Mouse (Mus musculus) forebrain, postnatal 0 days (tissue): ENCODE measurements around the gene Gramd4. TPM values are rescaled to one million over a fixed set of nuclear protein-coding genes. Genes with fewer than 3 reads are reported as not detected.
A peak's percentile ranks its signal among the peaks of the same experiment; 100 is the strongest.
"Not testable (repeated sequence)": the region's sequence is repeated elsewhere in the genome, so short reads cannot be mapped to it uniquely, and the experiment has no call there.

ENCODE experiments used
- ATAC-seq: fragments of 200-750 bp; cut with Nextera tagmentation; 2 replicates; pipeline ENCODE4 v1.8.0; 2017; ENCODE audit warnings: mild to moderate bottlenecking, moderate library complexity
- DNase-seq: peaks from one replicate; pipeline ENCODE4 v3.0.0-alpha.2; 2015
- H3K27ac ChIP-seq: fragments of 300-500 bp; sonication (generic); 2 replicates; pipeline ENCODE4 v1.5.1; 2014; ENCODE audit warnings: low read depth, mild to moderate bottlenecking, antibody characterized with exemption, low read length, moderate library complexity, mixed read lengths
- H3K27me3 ChIP-seq: fragments of 300-500 bp; sonication (generic); 2 replicates; pipeline ENCODE4 v1.6.1; 2014; ENCODE audit warnings: mild to moderate bottlenecking, low read length, mixed read lengths; ENCODE audit not compliant: insufficient read depth
- H3K36me3 ChIP-seq: fragments of 300-500 bp; sonication (generic); 2 replicates; pipeline ENCODE4 v1.6.1; 2014; ENCODE audit warnings: mild to moderate bottlenecking, moderate library complexity; ENCODE audit not compliant: insufficient read depth
- H3K4me1 ChIP-seq: fragments of 300-500 bp; sonication (generic); 2 replicates; pipeline ENCODE4 v1.6.1; 2014; ENCODE audit warnings: antibody characterized with exemption; ENCODE audit not compliant: insufficient read depth
- H3K4me2 ChIP-seq: fragments of 300-500 bp; sonication (generic); 2 replicates; pipeline ENCODE4 v1.6.1; 2014; ENCODE audit warnings: low read depth, mild to moderate bottlenecking, moderate library complexity
- H3K4me3 ChIP-seq: fragments of 300-500 bp; sonication (generic); 2 replicates; pipeline ENCODE4 v1.5.1; 2014; ENCODE audit warnings: low read depth, low read length, mixed read lengths
- H3K9ac ChIP-seq: fragments of 300-500 bp; sonication (generic); 2 replicates; pipeline ENCODE4 v1.6.1; 2014; ENCODE audit warnings: mild to moderate bottlenecking
- H3K9me3 ChIP-seq: fragments of 300-500 bp; sonication (generic); 2 replicates; pipeline ENCODE4 v1.6.1; 2016; ENCODE audit warnings: low read length
- CTCF ChIP-seq: sonication (generic); IDR thresholded peaks from 2 replicates; pipeline ENCODE4 v1.5.1; 2016; ENCODE audit warnings: antibody characterized with exemption, control low read depth, low read depth
- WGBS: fragments of 180-500 bp; shearing (Covaris S2); extraction: QIAGEN DNeasy Blood & Tissue Kit; methylation state at CpG from one replicate; pipeline ENCODE4 v1.1.7; 2014; 5-methylcytosine and 5-hydroxymethylcytosine counted together
- polyA plus RNA-seq: library from polyadenylated mRNA; unstranded; fragments of >200 nt; fragmentation: Nextera tagmentation; extraction: Ambion mirVana; gene quantifications from 2 replicates; pipeline ENCODE4 v1.2.1, GENCODE M21; 2015
- total RNA-seq: library from RNA; depleted of rRNA; stranded (reverse); fragments of >200 nt; gene quantifications from 2 replicates; pipeline ENCODE4 v1.2.3, GENCODE M21; 2014

Gene Gramd4
- total and polyA plus RNA-seq, 2 experiments from 2014 or later, result 28.8 to 57.0 TPM

GRCm38 (mm10) chr15:86173136-86173985 is 115.9 kb downstream of the Gramd4 start:
- ATAC-seq (no peak), DNase-seq (no peak)
- no peaks in the 10 kb centered on the region for H3K27me3 ChIP-seq
- 51% methylated on average over 16 of the region's 16 CpGs for WGBS
- TF ChIP-seq CTCF, result no peak
- H3K36me3 ChIP-seq, result no peaks in the 10 kb centered on the region
- H3K4me3 ChIP-seq, result no peak overlapping the region
- no peak overlapping the region for H3K27ac ChIP-seq
- H3K4me1 ChIP-seq, result no peaks in the 10 kb centered on the region
- no peaks in the 10 kb centered on the region for H3K9me3 ChIP-seq
- no peak overlapping the region for H3K9ac ChIP-seq
- no peak overlapping the region for H3K4me2 ChIP-seq

- 81% methylated on average over 3 of the region's 3 CpGs for WGBS
Observed at GRCm38 (mm10) chr15:86175253-86176050, 118.0 kb downstream of the Gramd4 start.

DNA sequence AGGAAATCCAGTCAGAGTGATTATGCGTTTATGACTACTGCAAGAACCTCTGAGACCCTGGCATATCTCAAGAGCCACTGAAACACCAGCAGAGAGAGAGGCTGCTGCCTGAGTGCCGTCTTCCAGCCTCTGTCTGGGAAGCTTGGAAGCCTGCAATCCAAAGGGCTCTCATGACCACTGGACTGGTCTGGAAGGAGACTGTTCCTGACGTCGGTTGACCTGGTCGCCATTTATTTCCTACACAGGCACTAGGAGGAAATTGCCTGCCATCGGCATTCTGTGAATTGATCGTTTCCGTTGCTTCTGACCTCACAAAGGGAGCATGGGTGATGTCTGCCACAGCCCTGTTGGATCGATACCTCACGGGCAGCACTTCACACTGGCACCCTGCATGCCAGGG is 118.7 kb downstream of the Gramd4 start:
- Histone ChIP-seq H3K9me3 (no peaks in the 10 kb centered on the region), H3K4me1 (no peaks in the 10 kb centered on the region), H3K36me3 (no peaks in the 10 kb centered on the region), H3K27ac (no peak overlapping the region), H3K4me2 (no peak overlapping the region), H3K9ac (no peak overlapping the region), H3K27me3 (no peaks in the 10 kb centered on the region), H3K4me3 (no peak overlapping the region)
- no peak for ATAC-seq
- no peak for DNase-seq
- TF ChIP-seq CTCF, result no peak
- 93% methylated on average over 10 of the region's 10 CpGs for WGBS

More at GRCm38 (mm10) chr15:86175253-86176050, 118.0 kb downstream of the Gramd4 start:
- Histone ChIP-seq H3K4me1 (no peaks in the 10 kb centered on the region), H3K9ac (no peak overlapping the region), H3K4me3 (no peak overlapping the region), H3K9me3 (no peaks in the 10 kb centered on the region), H3K27me3 (no peaks in the 10 kb centered on the region), H3K27ac (no peak overlapping the region), H3K36me3 (no peaks in the 10 kb centered on the region), H3K4me2 (no peak overlapping the region)
- no peak for ATAC-seq
- no peak for DNase-seq
- no peak for TF ChIP-seq CTCF

DNA sequence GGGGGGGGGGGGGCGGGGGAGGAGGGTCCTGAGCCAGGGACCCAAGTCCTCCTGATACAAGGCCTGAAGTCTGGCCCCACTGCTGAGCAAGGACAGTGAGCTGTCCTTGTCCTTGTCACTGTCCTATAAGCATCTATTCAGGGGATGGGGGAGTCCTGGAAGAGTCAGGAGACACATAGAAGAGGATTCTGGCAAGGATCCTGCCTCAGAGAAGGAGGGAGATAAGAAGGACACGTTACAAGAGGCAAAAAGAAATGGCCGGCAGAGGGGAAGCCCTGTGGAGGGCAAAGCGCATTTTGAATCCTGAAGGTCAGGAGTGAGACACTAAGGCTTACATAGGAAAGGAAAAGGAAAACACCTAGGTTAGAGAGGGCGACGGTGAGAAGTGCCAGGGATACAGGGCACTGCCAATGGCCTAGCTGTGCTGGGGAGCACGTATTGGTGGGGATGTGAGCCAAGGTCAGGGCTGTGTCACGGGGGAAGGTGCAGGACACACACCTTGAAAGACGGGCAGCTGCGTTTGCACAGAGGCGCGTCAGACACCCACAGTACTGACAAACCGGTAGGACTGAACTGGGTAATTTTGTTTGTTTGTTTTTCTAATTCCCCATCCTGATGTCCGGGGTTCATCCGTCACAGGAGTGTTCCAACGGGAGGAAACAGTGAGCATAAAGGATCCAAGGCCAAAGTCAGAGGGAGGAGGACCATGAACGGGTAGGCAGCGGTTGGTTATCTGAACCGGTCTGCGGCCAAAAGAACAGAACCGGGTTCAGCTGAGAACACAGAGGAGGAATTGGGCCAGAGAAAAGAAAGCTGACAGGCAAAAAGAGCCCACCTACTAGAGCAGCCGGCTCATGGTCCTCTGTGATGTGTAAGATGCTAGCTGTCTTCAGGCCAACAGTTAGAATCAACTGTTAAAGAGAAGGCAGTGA is 119.5 kb downstream of the Gramd4 start:
- no peak for TF ChIP-seq CTCF
- no peaks in the 10 kb centered on the region for H3K36me3 ChIP-seq

DNA sequence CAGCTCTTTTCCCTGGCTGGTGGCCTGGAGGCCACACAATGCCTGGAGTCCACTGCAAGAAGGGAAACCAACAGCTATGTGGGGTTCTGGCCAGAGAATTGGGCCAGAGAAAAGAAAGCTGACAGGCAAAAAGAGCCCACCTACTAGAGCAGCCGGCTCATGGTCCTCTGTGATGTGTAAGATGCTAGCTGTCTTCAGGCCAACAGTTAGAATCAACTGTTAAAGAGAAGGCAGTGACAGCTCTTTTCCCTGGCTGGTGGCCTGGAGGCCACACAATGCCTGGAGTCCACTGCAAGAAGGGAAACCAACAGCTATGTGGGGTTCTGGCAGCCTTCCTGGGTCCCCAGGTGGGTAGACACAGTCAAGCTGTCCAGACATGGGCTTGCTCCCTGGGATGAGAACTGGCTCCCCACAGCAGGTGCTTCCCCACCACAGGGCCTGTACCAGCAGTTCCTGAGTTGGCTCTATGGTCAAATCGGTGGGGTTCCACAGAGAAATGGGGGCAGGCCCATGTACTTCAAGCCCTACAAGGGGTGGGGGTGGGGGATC is 120.3 kb downstream of the Gramd4 start:
- peak; percentile 60 for ATAC-seq
- not testable (repeated sequence) for H3K4me3 ChIP-seq, DNase-seq, H3K36me3 ChIP-seq, H3K27me3 ChIP-seq, H3K9me3 ChIP-seq, H3K27ac ChIP-seq, H3K4me2 ChIP-seq, H3K4me1 ChIP-seq, H3K9ac ChIP-seq
- WGBS, result 76% methylated on average over 2 of the region's 2 CpGs

More for the DNA sequence above, 119.5 kb downstream of the Gramd4 start:
- H3K4me3 ChIP-seq, result no peak overlapping the region
- H3K4me1 ChIP-seq, result no peaks in the 10 kb centered on the region
- H3K4me2 ChIP-seq, result no peak overlapping the region
- ATAC-seq (peak; percentile 57), DNase-seq (no peak)
- H3K27me3 ChIP-seq, result no peaks in the 10 kb centered on the region
- H3K9me3 ChIP-seq, result no peaks in the 10 kb centered on the region
- no peak overlapping the region for H3K27ac ChIP-seq
- no peak overlapping the region for H3K9ac ChIP-seq
- WGBS, result 78% methylated on average over 22 of the region's 22 CpGs

GRCm38 (mm10) chr15:86178594-86178993 is 121.1 kb downstream of the Gramd4 start:
- DNase-seq, result no peak
- H3K9ac ChIP-seq, result no peak overlapping the region
- H3K36me3 ChIP-seq, result no peaks in the 10 kb centered on the region
- no peak overlapping the region for H3K4me2 ChIP-seq
- no peaks in the 10 kb centered on the region for H3K9me3 ChIP-seq
- no peaks in the 10 kb centered on the region for H3K27me3 ChIP-seq
- H3K4me1 ChIP-seq, result no peaks in the 10 kb centered on the region
- 91% methylated on average over 6 of the region's 6 CpGs for WGBS
- TF ChIP-seq CTCF, result no peak
- no peak overlapping the region for H3K4me3 ChIP-seq
- ATAC-seq, result no peak
- H3K27ac ChIP-seq, result no peak overlapping the region
